Mouse (Mus musculus): ENCODE measurements around the gene Igfbp5. TPM values are rescaled to one million over a fixed set of nuclear protein-coding genes. Genes with fewer than 3 reads are reported as not detected.

The Igfbp5 gene
- polyA plus RNA-seq, 1 experiment from 2014 or later = 131 TPM

DNA sequence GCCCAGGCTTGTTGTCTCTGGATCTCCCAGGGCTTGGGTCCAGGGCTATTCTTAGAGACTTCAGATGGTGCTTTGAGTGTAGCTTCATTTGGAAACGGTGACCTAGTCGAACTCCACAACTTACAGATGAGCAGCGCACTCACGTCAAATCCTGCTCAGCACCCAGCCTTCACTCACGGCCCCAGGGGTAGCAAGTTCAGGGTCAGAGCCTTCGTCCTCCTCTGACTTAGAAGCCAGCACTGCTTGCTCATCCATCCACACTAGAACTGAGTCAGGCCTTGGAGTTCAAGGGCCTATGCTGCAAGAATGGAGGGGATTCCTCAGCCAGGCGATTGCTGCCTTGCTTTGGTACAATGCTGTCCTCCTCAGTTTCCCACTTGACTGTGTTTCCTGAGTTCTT, 34.9 kb downstream of the Igfbp5 start:
- no peak overlapping the region for H3K4me3 ChIP-seq (replicated peaks)
- no peak overlapping the region for H3K4me2 ChIP-seq (replicated peaks)
- no peaks in the 10 kb centered on the region for H3K27me3 ChIP-seq
- peaks cover 11% of the 10 kb centered on the region; the same call in 1 of the 2 replicates for H3K36me3 ChIP-seq
- no peak for ATAC-seq (ENCODE audit: insufficient number of reproducible peaks, low FRiP score, low TSS enrichment, low read depth)
- H3K27ac ChIP-seq (replicated peaks) = no peak overlapping the region
- H3K9me3 ChIP-seq (replicated peaks) = no peaks in the 10 kb centered on the region
- no peaks in the 10 kb centered on the region for H3K4me1 ChIP-seq
- WGBS = 74% methylated on average over 7 of the region's 7 CpGs
- no peak overlapping the region for H3K9ac ChIP-seq

DNA sequence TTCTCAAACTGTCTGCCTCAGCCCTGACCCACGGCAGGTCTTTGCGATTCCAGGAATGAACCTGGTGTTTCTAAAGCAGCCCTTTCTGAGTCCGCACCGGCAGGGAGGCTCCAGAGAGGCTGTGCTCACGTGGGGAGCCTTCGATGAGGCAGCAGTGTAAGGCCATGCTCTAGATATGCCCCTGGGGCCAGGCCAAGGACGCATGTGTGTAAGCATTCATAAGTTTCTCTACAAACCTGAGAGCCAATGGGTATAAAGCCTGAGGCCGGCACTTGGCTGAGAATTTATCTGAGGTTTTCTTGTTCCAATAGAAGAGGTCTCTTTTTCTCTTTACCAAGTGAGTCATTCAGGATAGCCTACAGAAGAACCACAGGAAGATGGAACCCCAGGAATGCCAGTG, 35.3 kb downstream of the Igfbp5 start:
- Histone ChIP-seq H3K4me2 (replicated peaks) (no peak overlapping the region), H3K27me3 (no peaks in the 10 kb centered on the region), H3K27ac (replicated peaks) (no peak overlapping the region), H3K4me1 (no peaks in the 10 kb centered on the region), H3K36me3 (peaks cover 11% of the 10 kb centered on the region; the same call in 1 of the 2 replicates), H3K9ac (no peak overlapping the region), H3K4me3 (replicated peaks) (no peak overlapping the region), H3K9me3 (replicated peaks) (no peaks in the 10 kb centered on the region)
- 46% methylated on average over 8 of the region's 8 CpGs for WGBS
- no peak; the same call in 1 of the 2 replicates for ATAC-seq (ENCODE audit: insufficient number of reproducible peaks, low FRiP score, low TSS enrichment, low read depth)

DNA sequence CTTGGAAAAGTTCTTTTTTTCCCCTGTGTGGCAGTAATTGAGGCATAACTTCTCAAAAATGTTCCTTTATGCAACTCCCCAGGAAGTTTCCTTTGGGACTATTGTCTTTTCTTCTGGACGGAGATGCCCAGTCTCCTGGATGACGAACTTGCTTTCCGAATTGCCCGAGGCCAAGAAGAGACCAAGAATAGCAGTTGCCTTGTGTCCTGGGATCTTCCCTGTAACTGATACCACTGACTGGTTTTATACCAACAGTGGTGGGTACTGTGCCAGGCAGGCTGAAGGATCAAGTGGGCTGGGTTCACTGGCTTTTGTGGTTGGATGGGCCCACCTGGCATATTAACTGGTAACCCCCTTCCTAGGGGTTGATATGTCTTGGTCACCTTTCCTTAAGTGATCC, 41.1 kb downstream of the Igfbp5 start:
- 57% methylated on average over 4 of the region's 4 CpGs for WGBS
- no peak overlapping the region for H3K4me3 ChIP-seq (replicated peaks)
- no peak overlapping the region for H3K4me2 ChIP-seq (replicated peaks)
- H3K27ac ChIP-seq (replicated peaks) = no peak overlapping the region
- H3K27me3 ChIP-seq = no peaks in the 10 kb centered on the region
- peaks cover 18% of the 10 kb centered on the region for H3K4me1 ChIP-seq
- peaks cover 14% of the 10 kb centered on the region; the same call in 1 of the 2 replicates for H3K36me3 ChIP-seq
- no peak for ATAC-seq (ENCODE audit: insufficient number of reproducible peaks, low FRiP score, low TSS enrichment, low read depth)
- no peak overlapping the region for H3K9ac ChIP-seq
- H3K9me3 ChIP-seq (replicated peaks) = no peaks in the 10 kb centered on the region

DNA sequence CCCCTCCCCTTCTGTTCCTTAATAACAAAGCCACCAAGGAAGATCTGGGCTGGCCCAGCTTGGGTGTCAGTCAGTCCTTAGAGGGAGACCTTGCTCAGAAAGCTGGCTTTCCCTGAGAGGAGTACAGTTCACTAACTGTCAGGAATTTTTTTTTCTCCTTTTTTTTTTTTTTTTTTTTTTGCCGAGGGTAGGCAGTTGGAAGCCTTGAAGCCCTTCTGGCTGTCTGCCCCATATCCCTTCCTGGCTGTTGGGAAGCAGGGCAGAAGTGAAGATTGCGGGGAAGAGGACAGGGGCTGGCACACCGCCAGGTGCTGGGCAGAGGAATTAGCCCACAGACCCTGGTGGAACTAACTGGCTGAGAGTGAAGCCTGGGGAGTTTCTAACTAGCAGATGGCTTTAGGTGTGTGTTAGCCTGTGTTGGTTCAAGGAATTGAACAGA, 42.0 kb downstream of the Igfbp5 start:
- WGBS = 38% methylated on average over 3 of the region's 3 CpGs
- H3K27ac ChIP-seq (replicated peaks) = peak overlapping the region; percentile 17; the same call in 1 of the 2 replicates
- ATAC-seq (ENCODE audit: insufficient number of reproducible peaks, low FRiP score, low TSS enrichment, low read depth) = no peak

DNA sequence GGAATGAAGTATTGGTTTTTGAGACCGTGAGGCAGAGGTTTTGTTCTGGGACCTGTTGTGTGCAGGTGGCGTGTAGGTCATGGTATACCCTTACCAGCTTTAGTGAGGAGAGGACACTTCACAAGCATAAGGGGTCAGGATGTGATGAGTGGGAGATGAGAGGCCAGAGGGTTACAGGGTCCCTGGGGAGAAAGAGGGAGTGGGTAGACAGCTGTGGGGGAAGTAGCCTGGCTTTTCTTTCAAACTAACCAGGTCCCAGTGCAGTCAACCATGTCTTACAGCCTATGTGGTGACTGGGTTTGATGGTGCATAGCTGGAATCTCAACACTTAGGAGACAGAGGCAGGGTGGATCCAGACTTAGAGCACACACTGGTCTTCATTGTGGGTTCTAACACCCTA, 44.2 kb downstream of the Igfbp5 start:
- Histone ChIP-seq H3K4me2 (replicated peaks) (no peak overlapping the region), H3K4me3 (replicated peaks) (no peak overlapping the region), H3K9ac (no peak overlapping the region), H3K9me3 (replicated peaks) (no peaks in the 10 kb centered on the region), H3K4me1 (peaks cover 43% of the 10 kb centered on the region), H3K27ac (replicated peaks) (no peak overlapping the region), H3K36me3 (peaks cover 3% of the 10 kb centered on the region; the same call in 1 of the 2 replicates), H3K27me3 (no peaks in the 10 kb centered on the region)
- ATAC-seq (ENCODE audit: insufficient number of reproducible peaks, low FRiP score, low TSS enrichment, low read depth) = no peak
- 87% methylated on average over 2 of the region's 2 CpGs for WGBS

More for the DNA sequence above, 42.0 kb downstream of the Igfbp5 start:
- Histone ChIP-seq H3K4me2 (replicated peaks) (no peak overlapping the region), H3K27me3 (no peaks in the 10 kb centered on the region), H3K36me3 (peaks cover 14% of the 10 kb centered on the region; the same call in 1 of the 2 replicates), H3K4me1 (peaks cover 25% of the 10 kb centered on the region), H3K9me3 (replicated peaks) (no peaks in the 10 kb centered on the region), H3K4me3 (replicated peaks) (no peak overlapping the region), H3K9ac (no peak overlapping the region)

DNA sequence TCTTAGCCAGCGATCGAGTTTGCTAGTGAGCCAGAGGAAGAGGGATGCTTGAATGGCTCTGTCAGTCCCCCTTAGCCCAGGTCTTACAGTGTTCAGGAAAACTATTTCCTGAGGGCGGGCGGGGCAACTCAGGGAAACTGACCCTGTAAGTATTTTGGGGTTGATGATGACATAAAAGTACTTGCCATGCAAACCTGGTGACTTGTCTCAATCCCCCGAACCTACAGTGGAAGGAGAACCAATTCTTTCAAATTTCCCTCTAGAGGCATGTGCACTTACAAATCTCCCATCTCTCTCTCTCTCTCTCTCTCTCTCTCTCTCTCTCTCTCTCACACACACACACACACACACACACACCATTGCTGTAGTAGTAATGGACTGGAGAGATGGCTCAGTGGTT, 45.8 kb downstream of the Igfbp5 start:
- no peak overlapping the region for H3K9ac ChIP-seq
- H3K27me3 ChIP-seq = no peaks in the 10 kb centered on the region
- no peak overlapping the region for H3K27ac ChIP-seq (replicated peaks)
- H3K4me3 ChIP-seq (replicated peaks) = no peak overlapping the region
- no peaks in the 10 kb centered on the region for H3K9me3 ChIP-seq (replicated peaks)
- H3K4me2 ChIP-seq (replicated peaks) = no peak overlapping the region
- H3K4me1 ChIP-seq = peaks cover 53% of the 10 kb centered on the region
- 90% methylated on average over 5 of the region's 5 CpGs for WGBS
- H3K36me3 ChIP-seq = no peaks in the 10 kb centered on the region; the same call in 1 of the 2 replicates
- ATAC-seq (ENCODE audit: insufficient number of reproducible peaks, low FRiP score, low TSS enrichment, low read depth) = no peak

DNA sequence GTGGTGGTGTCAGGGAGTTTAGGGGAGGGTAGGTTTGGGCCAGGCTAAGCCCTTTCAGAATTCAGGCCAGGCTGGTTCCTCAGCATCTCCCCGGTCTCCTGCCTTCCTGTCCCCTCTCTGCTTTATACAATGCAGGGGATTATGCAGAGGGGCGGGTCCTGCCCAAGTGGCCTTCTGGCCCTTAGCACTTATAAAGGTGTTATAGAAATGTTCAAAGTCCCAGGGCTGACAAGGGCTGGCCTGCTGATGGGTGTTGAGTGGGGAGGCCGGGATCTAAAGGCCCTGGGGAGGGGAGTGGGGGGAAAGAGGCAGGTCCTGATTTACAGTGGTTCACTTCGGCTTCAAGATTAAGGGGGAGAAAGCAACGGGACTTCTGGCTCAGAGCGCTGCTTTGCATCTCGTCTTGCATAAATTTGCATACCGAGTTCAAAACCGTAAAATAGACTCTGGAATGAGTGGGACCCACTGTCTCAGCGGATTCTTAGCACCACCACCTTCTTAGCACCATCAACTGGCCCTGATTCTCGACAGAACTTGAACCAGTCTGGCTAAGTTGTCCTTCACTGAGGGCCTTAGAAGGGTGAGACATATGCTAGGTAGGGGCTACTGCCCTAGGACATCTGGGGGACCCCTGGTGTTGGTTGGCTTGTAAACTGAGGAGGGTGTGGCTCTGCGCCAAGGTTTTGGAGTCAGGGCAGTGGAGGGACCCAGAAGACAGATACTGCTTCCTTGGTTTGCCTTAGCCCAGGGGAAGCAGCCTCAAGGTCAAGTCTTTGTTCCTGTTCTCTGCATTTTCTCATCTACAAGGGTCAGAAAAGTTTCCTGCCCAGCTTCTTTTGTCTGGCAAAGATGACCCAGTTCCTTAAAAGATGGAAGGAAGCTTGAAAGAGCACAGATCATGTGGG, 47.0 kb downstream of the Igfbp5 start:
- ATAC-seq (ENCODE audit: insufficient number of reproducible peaks, low FRiP score, low TSS enrichment, low read depth) = no peak
- Histone ChIP-seq H3K36me3 (no peaks in the 10 kb centered on the region; the same call in 1 of the 2 replicates), H3K4me1 (peaks cover 46% of the 10 kb centered on the region), H3K9ac (no peak overlapping the region), H3K4me2 (replicated peaks) (peak overlapping the region; percentile 97), H3K4me3 (replicated peaks) (peak overlapping the region; percentile 72), H3K9me3 (replicated peaks) (no peaks in the 10 kb centered on the region), H3K27me3 (no peaks in the 10 kb centered on the region), H3K27ac (replicated peaks) (0 out of 2 replicates have a peak overlapping the region, but pooled peaks have one; percentile 58)
- WGBS = 23% methylated on average over 12 of the region's 12 CpGs

DNA sequence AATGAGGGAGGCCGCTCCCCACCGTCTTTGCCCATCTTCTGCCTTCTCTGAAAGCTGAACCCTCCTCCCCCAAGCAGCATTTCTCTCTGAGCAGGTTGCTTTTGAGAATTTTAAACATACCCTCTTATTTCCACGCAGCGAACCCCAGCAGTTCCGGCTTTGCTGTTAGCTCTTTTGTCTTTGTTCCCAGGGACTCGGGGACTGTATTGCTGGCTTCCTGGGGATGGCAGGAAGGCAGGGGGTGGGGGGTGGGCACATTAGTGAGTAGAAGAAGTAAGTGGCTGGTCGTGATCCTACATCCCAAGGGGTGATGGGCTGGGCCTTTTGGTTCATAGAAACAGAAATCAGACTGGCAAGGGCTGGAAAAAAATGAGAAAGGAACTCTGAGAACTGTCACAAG, 47.8 kb downstream of the Igfbp5 start:
- Histone ChIP-seq H3K4me3 (replicated peaks) (peak overlapping the region; percentile 72), H3K27me3 (no peaks in the 10 kb centered on the region), H3K36me3 (no peaks in the 10 kb centered on the region; the same call in 1 of the 2 replicates), H3K4me1 (peaks cover 39% of the 10 kb centered on the region), H3K9me3 (replicated peaks) (no peaks in the 10 kb centered on the region), H3K4me2 (replicated peaks) (peak overlapping the region; percentile 97), H3K9ac (peak overlapping the region; percentile 21; the same call in 1 of the 2 replicates), H3K27ac (replicated peaks) (peak overlapping the region; percentile 58)
- 12% methylated on average over 7 of the region's 7 CpGs for WGBS
- no peak for ATAC-seq (ENCODE audit: insufficient number of reproducible peaks, low FRiP score, low TSS enrichment, low read depth)

DNA sequence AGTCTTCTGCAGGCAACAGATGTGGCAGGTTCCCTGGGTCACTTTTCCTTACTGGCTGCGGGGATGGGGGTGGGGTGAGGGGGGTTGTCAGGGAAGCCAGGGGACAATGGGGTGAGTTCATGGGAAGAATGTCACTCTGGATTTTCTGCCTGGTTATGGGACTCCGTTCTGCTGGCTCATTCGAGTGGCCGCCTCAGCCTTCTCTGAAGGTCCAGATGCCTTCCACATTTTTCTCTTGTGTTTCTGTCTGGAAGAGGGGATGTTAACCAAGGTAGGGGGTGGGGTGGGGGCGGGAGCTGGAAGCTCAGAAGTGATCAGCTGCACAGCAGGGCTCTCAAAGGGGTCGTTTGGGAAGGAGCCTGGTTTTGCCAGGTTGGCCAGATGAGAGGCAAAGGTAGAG, 48.2 kb downstream of the Igfbp5 start:
- Histone ChIP-seq H3K4me3 (replicated peaks) (peak overlapping the region; percentile 72), H3K9ac (peak overlapping the region; percentile 69; the same call in 1 of the 2 replicates), H3K27ac (replicated peaks) (peak overlapping the region; percentile 58), H3K4me2 (replicated peaks) (peak overlapping the region; percentile 97), H3K27me3 (no peaks in the 10 kb centered on the region), H3K4me1 (peaks cover 39% of the 10 kb centered on the region), H3K36me3 (no peaks in the 10 kb centered on the region; the same call in 1 of the 2 replicates), H3K9me3 (replicated peaks) (no peaks in the 10 kb centered on the region)
- WGBS = 6% methylated on average over 6 of the region's 6 CpGs
- ATAC-seq (ENCODE audit: insufficient number of reproducible peaks, low FRiP score, low TSS enrichment, low read depth) = no peak

DNA sequence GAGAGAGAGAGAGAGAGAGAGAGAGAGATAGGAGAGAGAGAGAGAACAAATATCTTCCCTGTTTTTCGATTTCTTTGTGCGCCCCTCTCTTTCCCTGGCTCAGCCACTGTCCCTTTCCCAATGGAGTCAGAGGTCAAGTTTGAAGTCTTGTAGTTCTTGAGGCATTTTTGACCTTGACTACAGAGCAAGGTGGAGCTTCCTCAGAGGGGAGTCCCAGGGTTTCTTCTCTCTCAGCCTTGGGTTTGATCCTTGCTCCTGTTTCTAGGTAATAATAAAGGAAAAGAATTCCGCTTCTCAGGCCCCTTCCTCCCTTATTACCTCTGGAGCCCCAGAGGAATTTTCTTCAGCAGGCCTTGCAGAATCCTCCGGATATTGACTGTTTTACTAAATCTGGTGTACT, 48.8 kb downstream of the Igfbp5 start:
- Histone ChIP-seq H3K9me3 (replicated peaks) (no peaks in the 10 kb centered on the region), H3K27me3 (no peaks in the 10 kb centered on the region), H3K27ac (replicated peaks) (peak overlapping the region; percentile 58), H3K4me3 (replicated peaks) (peak overlapping the region; percentile 72), H3K4me1 (peaks cover 39% of the 10 kb centered on the region), H3K36me3 (no peaks in the 10 kb centered on the region), H3K9ac (peak overlapping the region; percentile 69; the same call in 1 of the 2 replicates), H3K4me2 (replicated peaks) (peak overlapping the region; percentile 97)
- 15% methylated on average over 4 of the region's 4 CpGs for WGBS
- ATAC-seq (ENCODE audit: insufficient number of reproducible peaks, low FRiP score, low TSS enrichment, low read depth) = no peak

DNA sequence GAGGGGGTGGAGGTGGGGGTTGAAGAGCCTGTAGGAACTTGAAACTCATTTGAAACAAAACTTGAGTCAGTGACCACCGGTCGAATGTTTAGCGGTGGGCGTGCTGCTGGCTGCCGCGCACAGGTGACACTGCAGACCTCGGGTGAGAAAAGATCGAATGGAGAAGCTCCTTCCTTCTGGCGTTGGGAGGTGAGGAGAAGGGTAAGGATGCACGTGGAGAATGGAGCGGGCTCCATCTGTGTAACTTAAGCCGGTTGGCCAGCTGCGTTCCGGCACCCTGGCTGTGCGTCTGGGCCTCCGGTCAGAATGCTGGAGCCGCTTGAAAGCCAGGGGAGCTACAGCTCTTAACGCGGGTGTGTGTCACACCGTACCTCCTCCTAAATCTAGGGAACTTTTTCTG, 49.4 kb downstream of the Igfbp5 start:
- under 1% methylated on average over 20 of the region's 20 CpGs for WGBS
- Histone ChIP-seq H3K27ac (replicated peaks) (peak overlapping the region; percentile 58; the same call in 1 of the 2 replicates), H3K27me3 (no peaks in the 10 kb centered on the region), H3K9ac (peak overlapping the region; percentile 69), H3K4me2 (replicated peaks) (peak overlapping the region; percentile 97), H3K4me3 (replicated peaks) (peak overlapping the region; percentile 72), H3K9me3 (replicated peaks) (no peaks in the 10 kb centered on the region), H3K4me1 (peaks cover 39% of the 10 kb centered on the region), H3K36me3 (no peaks in the 10 kb centered on the region)
- ATAC-seq (ENCODE audit: insufficient number of reproducible peaks, low FRiP score, low TSS enrichment, low read depth) = 0 out of 2 replicates have a peak, but pooled peaks have one; percentile 3

All from embryonic facial prominence, embryonic 15.5 days (tissue).